9 mouse cellular contexts compared by ENCODE assay signal in genomic region chr15:5236538-5236937, GRCm38 (mm10). TPM values are rescaled to one million over a fixed set of nuclear protein-coding genes. Genes with fewer than 3 reads are reported as not detected.
DNase-seq lines count a peak whose midpoint lies in the region; ATAC-seq and TF ChIP-seq lines count a peak whose summit lies in the region.
"Had no signal": no experiment of that assay in that cellular context is flagged by ENCODE, and none has a peak within 500 bp of the region (broad histone marks: within the 10 kb centered on the region; RNA-seq: fewer than 3 reads in every experiment).

No protein-coding gene starts in this region.

- H3K9me3 ChIP-seq in MEL (replicated peaks; ENCODE audit: insufficient read depth, low read length): no peaks in the 10 kb centered on the region
- H3K9me3 ChIP-seq in forebrain, embryonic 11.5 days (ENCODE audit: control insufficient read depth, low read length): no peaks in the 10 kb centered on the region
- H3K9me3 ChIP-seq in hindbrain, embryonic 11.5 days (ENCODE audit: control insufficient read depth, low read length): no peaks in the 10 kb centered on the region
- H3K9me3 ChIP-seq: heart, embryonic 15.5 days had no signal

- H3K4me2 ChIP-seq in forebrain, embryonic 11.5 days (ENCODE audit: low read depth, low read length, severe bottlenecking): no peak overlapping the region
- no peak overlapping the region for H3K4me2 ChIP-seq in hindbrain, embryonic 11.5 days (replicated peaks; ENCODE audit: low read depth, low read length)
- H3K4me2 ChIP-seq: heart, embryonic 15.5 days had no signal

- DNase-seq in MEL (ENCODE audit: low read depth, low spot score): peak; percentile 87
- DNase-seq in c-Kit-positive CD71-negative TER-119-negative erythroid progenitor cells, embryonic 14.5 days (ENCODE audit: low read depth): peak; percentile 79
- DNase-seq in forebrain, embryonic 11.5 days (ENCODE audit: low spot score): peak; percentile 82
- DNase-seq in hindbrain, embryonic 11.5 days (ENCODE audit: low spot score): peak; percentile 83
- peak; percentile 44 to 83 for DNase-seq in layer of hippocampus, postnatal 25 days (ENCODE audit: extremely low spot score in 1 of 2, low spot score in 1 of 2)
- DNase-seq in lung, postnatal 36 days: peak; percentile 86
- DNase-seq in retina, embryonic 14.5 days (ENCODE audit: low spot score): peak; percentile 86
- peak; percentile 80 to 81 for DNase-seq in thymus, postnatal 36 days

- peak; percentile 96 for TF ChIP-seq RAD21 in MEL (IDR thresholded peaks at IDR 0.05; ENCODE audit: low read depth, low read length)

- H3K27ac ChIP-seq in MEL (ENCODE audit: control insufficient read depth, low read depth, low read length): no peak overlapping the region
- no peak overlapping the region for H3K27ac ChIP-seq in forebrain, embryonic 11.5 days (ENCODE audit: low read depth, low read length)
- no peak overlapping the region for H3K27ac ChIP-seq in hindbrain, embryonic 11.5 days (ENCODE audit: low read depth, low read length)
- H3K27ac ChIP-seq: heart, embryonic 15.5 days had no signal

- peak; percentile 91 to 94 (median 92) for TF ChIP-seq CTCF in MEL (IDR thresholded peaks at IDR 0.05 in 2 of 3, conservative IDR thresholded peaks at IDR 0.05 in 1 of 3; ENCODE audit: control insufficient read depth in 1 of 3, insufficient read depth in 1 of 3, low read depth in 2 of 3, low read length in 3 of 3, poor library complexity in 1 of 3, severe bottlenecking in 1 of 3)

- 16% methylated on average over 6 of the region's 6 CpGs for WGBS in forebrain, embryonic 11.5 days
- WGBS in hindbrain, embryonic 11.5 days: 16% methylated on average over 6 of the region's 6 CpGs

- H3K9ac ChIP-seq in MEL (ENCODE audit: control insufficient read depth, low read depth, low read length, poor library complexity, severe bottlenecking): peak overlapping the region; percentile 25; the same call in 1 of the 2 replicates
- no peak overlapping the region for H3K9ac ChIP-seq in forebrain, embryonic 11.5 days (ENCODE audit: low read length)
- H3K9ac ChIP-seq in hindbrain, embryonic 11.5 days (ENCODE audit: low read depth, low read length): no peak overlapping the region
- H3K9ac ChIP-seq: heart, embryonic 15.5 days had no signal

- H3K27me3 ChIP-seq in MEL (ENCODE audit: control insufficient read depth in 1 of 2, insufficient read depth in 2 of 2, low read length in 2 of 2): no peaks in the 10 kb centered on the region
- peaks cover 4% of the 10 kb centered on the region for H3K27me3 ChIP-seq in forebrain, embryonic 11.5 days (ENCODE audit: control insufficient read depth, insufficient read depth, low read length)
- H3K27me3 ChIP-seq in hindbrain, embryonic 11.5 days (ENCODE audit: control insufficient read depth, insufficient read depth, low read length): peaks cover 3% of the 10 kb centered on the region; the same call in 1 of the 2 replicates

- peaks cover 11 to 18% of the 10 kb centered on the region in 2 experiments for H3K4me1 ChIP-seq in MEL (ENCODE audit: control insufficient read depth in 1 of 2, insufficient read depth in 2 of 2, low read length in 2 of 2)
- no peaks in the 10 kb centered on the region for H3K4me1 ChIP-seq in forebrain, embryonic 11.5 days (replicated peaks; ENCODE audit: control insufficient read depth, insufficient read depth, low read length)
- H3K4me1 ChIP-seq in hindbrain, embryonic 11.5 days (replicated peaks; ENCODE audit: control insufficient read depth, insufficient read depth, low read length): no peaks in the 10 kb centered on the region

- TF ChIP-seq EP300 in MEL (IDR thresholded peaks at IDR 0.05; ENCODE audit: low read depth in 1 of 2, low read length in 2 of 2): no peak

- ATAC-seq in forebrain, embryonic 11.5 days (replicated peaks; ENCODE audit: low FRiP score): peak; percentile 83
- ATAC-seq in hindbrain, embryonic 11.5 days (ENCODE audit: low FRiP score): peak; percentile 85

- H3K4me3 ChIP-seq in MEL (ENCODE audit: control insufficient read depth in 1 of 2, insufficient read depth in 1 of 2, low read depth in 2 of 2, low read length in 2 of 2): peak overlapping the region in 1 of 2 experiments; percentile 43; a peak in 2 of 4 replicates
- no peak overlapping the region for H3K4me3 ChIP-seq in forebrain, embryonic 11.5 days (ENCODE audit: low read depth, low read length)
- no peak overlapping the region for H3K4me3 ChIP-seq in hindbrain, embryonic 11.5 days (ENCODE audit: low read depth, low read length)
- H3K4me3 ChIP-seq: heart, embryonic 15.5 days had no signal

- H3K36me3 ChIP-seq in MEL (ENCODE audit: control insufficient read depth in 1 of 2, insufficient read depth in 2 of 2, low read length in 2 of 2): peaks cover 1 to 23% of the 10 kb centered on the region in 2 experiments; a peak in 3 of 4 replicates
- no peaks in the 10 kb centered on the region for H3K36me3 ChIP-seq in forebrain, embryonic 11.5 days (ENCODE audit: control insufficient read depth, insufficient read depth, low read length)
- H3K36me3 ChIP-seq in hindbrain, embryonic 11.5 days (ENCODE audit: control insufficient read depth, insufficient read depth, low read length): no peaks in the 10 kb centered on the region
- H3K36me3 ChIP-seq: heart, embryonic 15.5 days had no signal

- no peak for TF ChIP-seq POLR2A in MEL (IDR thresholded peaks at IDR 0.05; ENCODE audit: control insufficient read depth in 1 of 2, insufficient read depth in 1 of 2, low read depth in 1 of 2, low read length in 2 of 2, poor library complexity in 1 of 2)

- H3K79me2 ChIP-seq in MEL (ENCODE audit: control insufficient read depth, insufficient read depth, low read length, poor library complexity): no peaks in the 10 kb centered on the region; the same call in 1 of the 2 replicates

TF ChIP-seq in MEL, 35 proteins besides CTCF, POLR2A, EP300 and RAD21 (continues in another document):
- no peak for TF ChIP-seq ZMIZ1 (IDR thresholded peaks at IDR 0.05; ENCODE audit: low read depth, low read length)
- TF ChIP-seq MYC (IDR thresholded peaks at IDR 0.05; ENCODE audit: low read depth, low read length): 0 out of 2 replicates have a peak, but pooled peaks have one; percentile 1
- TF ChIP-seq USF2 (IDR thresholded peaks at IDR 0.05; ENCODE audit: borderline replicate concordance in 1 of 2, insufficient read depth in 1 of 2, low read depth in 1 of 2, low read length in 2 of 2): no peak
- no peak for TF ChIP-seq MAFK (IDR thresholded peaks at IDR 0.05; ENCODE audit: borderline replicate concordance, low read depth, low read length)
- TF ChIP-seq UBTF (IDR thresholded peaks at IDR 0.05; ENCODE audit: borderline replicate concordance, insufficient read depth, low read depth, low read length): no peak
- no peak for TF ChIP-seq MEF2A (IDR thresholded peaks at IDR 0.05; ENCODE audit: extremely low read depth, insufficient replicate concordance, low read depth, low read length, poor library complexity, severe bottlenecking)
- no peak for TF ChIP-seq KAT2A (conservative IDR thresholded peaks at IDR 0.05; ENCODE audit: low read depth, low read length)
- peak; percentile 52; the same call in 1 of the 2 replicates for TF ChIP-seq SIN3A (IDR thresholded peaks at IDR 0.05; ENCODE audit: low read length)
- TF ChIP-seq POLR2AphosphoS5 (IDR thresholded peaks at IDR 0.05; ENCODE audit: borderline replicate concordance, low read depth, low read length): no peak
- no peak for TF ChIP-seq ZKSCAN1 (IDR thresholded peaks at IDR 0.05; ENCODE audit: low read depth, low read length)
- TF ChIP-seq HCFC1 (IDR thresholded peaks at IDR 0.05; ENCODE audit: low read depth, low read length): no peak
- TF ChIP-seq CHD1 (IDR thresholded peaks at IDR 0.05; ENCODE audit: low read depth, low read length): no peak
- TF ChIP-seq ETS1 (IDR thresholded peaks at IDR 0.05; ENCODE audit: low read depth, low read length): no peak
- TF ChIP-seq MAZ (IDR thresholded peaks at IDR 0.05; ENCODE audit: low read depth, low read length): no peak
- TF ChIP-seq JUND (IDR thresholded peaks at IDR 0.05; ENCODE audit: low read depth, low read length): no peak
- TF ChIP-seq ELF1 (IDR thresholded peaks at IDR 0.05; ENCODE audit: low read depth, low read length): no peak
- no peak for TF ChIP-seq TCF12 (IDR thresholded peaks at IDR 0.05; ENCODE audit: low read depth, low read length)
- TF ChIP-seq NRF1 (IDR thresholded peaks at IDR 0.05; ENCODE audit: insufficient read depth, low read depth, low read length, poor library complexity, severe bottlenecking): no peak
- TF ChIP-seq USF1 (IDR thresholded peaks at IDR 0.05; ENCODE audit: low read depth, low read length): no peak
- no peak for TF ChIP-seq CHD2 (IDR thresholded peaks at IDR 0.05; ENCODE audit: low read length)
- TF ChIP-seq GATA1 (IDR thresholded peaks at IDR 0.05; ENCODE audit: low read depth, low read length): 0 out of 2 replicates have a peak, but pooled peaks have one; percentile 12
- peak; percentile 92 for TF ChIP-seq SMC3 (IDR thresholded peaks at IDR 0.05; ENCODE audit: low read depth, low read length)
- TF ChIP-seq RCOR1 (IDR thresholded peaks at IDR 0.05; ENCODE audit: low read depth, low read length): no peak
- TF ChIP-seq BHLHE40 (IDR thresholded peaks at IDR 0.05; ENCODE audit: borderline replicate concordance, low read depth, low read length): no peak
- TF ChIP-seq MAX (IDR thresholded peaks at IDR 0.05; ENCODE audit: low read length): no peak
- no peak for TF ChIP-seq TAL1 (IDR thresholded peaks at IDR 0.05; ENCODE audit: low read length)
- TF ChIP-seq MYB (IDR thresholded peaks at IDR 0.05; ENCODE audit: low read depth, low read length): no peak
- no peak for TF ChIP-seq GABPA (IDR thresholded peaks at IDR 0.05; ENCODE audit: low read depth, low read length)

RNA-seq across cellular contexts. Expression of gene Ptger4, which starts 7.4 kb away (rescaled TPM):
- total RNA-seq in MEL (2012; rRNA removed): 3.5 and 3.7 TPM in 2 replicates
- polyA plus RNA-seq in MEL (2012; ENCODE audit: insufficient read depth in 1 of 2, insufficient read length in 2 of 2, low read depth in 1 of 2, low replicate concordance in 2 of 2, missing spikeins in 1 of 2): 1 to 10 TPM in 1 of 2 experiments, not detected in 1; 5.7 TPM
- polyA plus RNA-seq in forebrain, embryonic 11.5 days (2014; fragmentation: Nextera tagmentation; extraction: Ambion mirVana): 0.73 and 1.1 TPM in 2 replicates
- polyA plus RNA-seq in hindbrain, embryonic 11.5 days (2014; fragmentation: Nextera tagmentation; extraction: Ambion mirVana): 0.97 and 1.0 TPM in 2 replicates
- total RNA-seq in layer of hippocampus, postnatal 25 days (2021): 1 to 10 TPM in 1 of 2 experiments, under 1 TPM in 1; 0.75 to 1.0 TPM

RNA-seq across cellular contexts. Expression of gene Ttc33, which starts 51.2 kb away (rescaled TPM):
- 21.0 and 22.0 TPM in 2 replicates for total RNA-seq in MEL (2012; rRNA removed)
- polyA plus RNA-seq in MEL (2012; ENCODE audit: insufficient read depth in 1 of 2, insufficient read length in 2 of 2, low read depth in 1 of 2, low replicate concordance in 2 of 2, missing spikeins in 1 of 2): 10 to 100 TPM in 1 of 2 experiments, not detected in 1; 26.2 TPM
- polyA plus RNA-seq in forebrain, embryonic 11.5 days (2014; fragmentation: Nextera tagmentation; extraction: Ambion mirVana): 34.0 and 37.9 TPM in 2 replicates
- polyA plus RNA-seq in hindbrain, embryonic 11.5 days (2014; fragmentation: Nextera tagmentation; extraction: Ambion mirVana): 50.6 and 52.1 TPM in 2 replicates
- total RNA-seq in layer of hippocampus, postnatal 25 days (2021): 10 to 100 TPM; 71.6 to 77.5 TPM
